Mouse (Mus musculus) heart, adult 18-20 months (tissue): ENCODE data around the gene Cdrt4. TPM values are rescaled to one million over a fixed set of nuclear protein-coding genes. Genes with fewer than 3 reads are reported as not detected.

Source experiments
- DNase-seq, 2 experiments: peaks; one replicate each; pipeline ENCODE4 v3.0.0; 2021 to 2022; ENCODE audit warnings: mixed read lengths in 1 of 2
- total RNA-seq, 2 experiments: library from RNA; stranded (reverse); gene quantifications; 2 replicates each; pipeline ENCODE4 v1.2.3; 2021

The Cdrt4 gene
- total RNA-seq, 2 experiments from 2014 or later, result not detected

DNA sequence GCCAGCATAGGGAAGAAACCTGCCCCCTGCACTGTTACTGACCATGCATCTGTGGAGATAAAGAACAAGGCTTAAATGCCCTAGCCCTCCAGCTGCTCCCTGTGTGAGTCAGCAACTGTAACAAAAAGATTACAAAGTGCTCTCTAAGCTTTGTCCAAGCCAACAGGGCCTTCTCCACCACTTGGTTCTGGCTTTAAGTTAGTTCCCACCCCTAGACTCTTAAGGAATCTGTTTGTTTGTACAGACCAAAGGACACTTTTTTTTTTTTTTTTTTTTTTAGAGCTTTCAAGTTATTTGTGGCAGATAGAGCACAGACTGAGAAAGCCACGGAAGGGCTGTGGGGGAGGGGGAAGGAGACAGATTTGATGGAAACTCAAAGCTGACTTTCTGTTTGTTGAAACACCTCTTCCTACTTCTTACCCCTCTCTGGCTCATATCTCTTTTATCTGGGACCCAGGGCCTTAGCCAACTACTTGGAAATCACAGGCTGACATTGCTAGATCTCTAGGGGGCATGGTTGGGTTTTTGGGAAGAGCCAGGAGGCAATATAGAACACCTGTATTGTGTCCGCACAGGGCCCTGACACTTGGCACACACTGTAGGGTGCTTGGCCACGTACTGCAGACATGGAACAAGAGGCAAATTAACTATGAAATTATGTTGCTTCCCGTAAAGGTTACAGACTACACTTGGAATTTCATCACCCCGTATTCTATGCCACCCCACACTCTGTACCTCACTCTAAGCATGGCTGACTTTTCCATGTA, 44.9 kb downstream of the Cdrt4 start:
- peak in 1 of 2 experiments; percentile 37 for DNase-seq

DNA sequence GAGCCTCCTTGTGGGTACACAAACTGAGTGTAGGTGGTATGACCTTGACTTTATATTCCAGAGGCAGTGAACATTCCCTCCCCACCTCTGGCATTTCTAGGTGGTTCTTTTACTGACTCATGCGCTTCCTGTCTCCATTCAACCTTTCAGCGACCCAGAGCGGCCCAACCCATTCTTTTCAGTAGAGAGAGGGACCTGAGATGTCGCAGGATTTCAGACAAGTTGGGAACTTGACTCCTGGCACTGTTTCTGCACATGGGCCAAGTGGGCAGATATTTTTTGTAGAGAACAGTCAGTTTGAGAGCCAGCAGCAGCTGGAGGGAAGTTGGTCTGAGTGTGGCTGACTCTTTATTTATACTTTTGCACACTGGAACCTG, 45.5 kb downstream of the Cdrt4 start:
- peak in 1 of 2 experiments; percentile 25 for DNase-seq

- peak in 1 of 2 experiments; percentile 23 for DNase-seq
These were observed 46.2 kb downstream of the Cdrt4 start for GRCm38 (mm10) chr11:62997039-62997717.

- DNase-seq, result peak; percentile 84 to 87
These were observed 46.8 kb downstream of the Cdrt4 start for GRCm38 (mm10) chr11:62997718-62998281.

DNA sequence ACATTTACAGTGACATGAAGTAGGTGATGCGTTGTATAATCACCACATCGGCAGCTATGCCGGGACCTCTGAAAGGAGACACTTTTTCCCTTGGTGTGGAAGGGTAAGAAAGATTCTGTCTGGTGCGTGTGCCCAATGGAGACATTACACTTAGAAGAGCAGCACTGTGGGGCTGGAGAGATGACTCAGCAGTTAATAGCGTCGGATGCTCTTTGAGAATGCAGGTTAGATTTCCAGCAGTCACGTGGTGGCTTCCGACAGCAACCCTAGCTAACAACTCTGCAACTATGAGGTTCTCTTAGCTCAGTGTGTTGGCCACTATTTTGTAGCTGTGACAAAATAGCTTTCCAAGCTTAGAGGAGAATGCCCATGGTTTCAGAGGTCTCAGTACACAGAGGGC, 49.1 kb downstream of the Cdrt4 start:
- no peak for DNase-seq

- no peak for DNase-seq
These were observed 53.6 kb downstream of the Cdrt4 start for GRCm38 (mm10) chr11:63004617-63005016.

DNA sequence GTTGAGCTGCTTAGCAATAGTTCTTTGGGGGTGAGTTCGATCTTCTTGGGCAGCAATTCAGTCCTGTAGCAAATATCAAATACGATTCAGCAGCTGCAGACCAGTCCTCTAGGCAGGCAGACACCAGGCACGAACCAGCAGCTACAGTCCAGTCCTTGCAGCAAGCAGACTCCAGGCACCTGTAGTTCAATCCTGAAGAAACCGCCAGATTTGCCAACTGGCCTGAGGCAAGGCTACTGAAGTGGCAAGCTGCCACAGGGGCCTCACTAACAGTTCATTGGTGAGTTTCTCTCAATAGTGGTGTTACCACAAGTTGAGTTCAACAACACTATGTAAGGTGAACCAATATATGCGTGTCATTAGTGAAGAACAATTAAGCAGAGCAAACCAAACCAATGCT, 56.4 kb downstream of the Cdrt4 start:
- DNase-seq, result no peak

DNA sequence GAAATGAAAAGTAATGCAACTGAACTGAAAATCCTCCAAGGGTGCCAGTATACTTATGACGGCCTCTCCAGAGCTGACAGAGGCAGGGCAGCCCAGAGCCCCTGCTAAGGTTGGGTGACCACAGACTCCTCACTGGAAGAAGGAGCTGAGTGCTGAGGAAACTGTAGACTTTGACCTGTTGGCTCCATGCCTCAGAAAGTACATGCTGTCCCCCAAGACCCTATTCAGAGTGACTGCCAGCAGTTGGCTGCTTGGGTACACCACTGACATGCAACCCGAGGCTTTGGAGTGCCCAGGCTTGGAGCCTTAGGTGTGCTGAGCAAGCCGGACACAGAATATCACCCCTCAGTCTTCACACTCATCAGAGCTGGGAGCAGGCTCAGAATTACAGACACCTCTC, 57.0 kb downstream of the Cdrt4 start:
- no peak for DNase-seq

GRCm38 (mm10) chr11:63009761-63010160, 58.8 kb downstream of the Cdrt4 start:
- no peak for DNase-seq

GRCm38 (mm10) chr11:63017327-63018082, 66.5 kb downstream of the Cdrt4 start:
- DNase-seq, result no peak

DNA sequence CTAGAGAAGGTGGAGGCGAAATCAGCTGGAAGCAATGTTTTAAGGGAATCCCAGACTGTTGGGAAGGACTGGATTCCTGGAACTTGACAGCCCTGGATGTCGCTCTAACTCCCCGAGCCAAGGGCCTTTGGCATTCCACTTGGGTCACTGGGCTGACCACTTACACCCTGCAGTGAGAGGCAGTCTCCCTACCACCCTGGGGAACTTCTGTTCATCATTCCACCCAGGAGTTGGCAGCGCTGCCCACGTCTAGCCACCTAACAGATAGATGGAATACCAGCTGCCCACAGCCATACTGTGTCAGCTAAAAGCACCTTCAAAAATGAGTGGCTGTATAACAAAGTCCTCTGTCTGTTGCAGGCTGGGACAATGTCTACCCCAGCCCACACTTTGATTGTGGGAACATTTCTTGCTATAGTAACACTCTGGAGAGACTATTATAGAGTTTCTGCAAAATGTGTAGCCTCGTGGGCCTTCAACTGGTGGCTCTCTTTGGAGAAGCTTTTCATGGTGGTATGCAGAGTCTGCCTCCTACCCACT, 67.2 kb downstream of the Cdrt4 start:
- no peak for DNase-seq

GRCm38 (mm10) chr11:63020633-63021032, 69.6 kb downstream of the Cdrt4 start:
- DNase-seq, result peak in 1 of 2 experiments; percentile 64

DNA sequence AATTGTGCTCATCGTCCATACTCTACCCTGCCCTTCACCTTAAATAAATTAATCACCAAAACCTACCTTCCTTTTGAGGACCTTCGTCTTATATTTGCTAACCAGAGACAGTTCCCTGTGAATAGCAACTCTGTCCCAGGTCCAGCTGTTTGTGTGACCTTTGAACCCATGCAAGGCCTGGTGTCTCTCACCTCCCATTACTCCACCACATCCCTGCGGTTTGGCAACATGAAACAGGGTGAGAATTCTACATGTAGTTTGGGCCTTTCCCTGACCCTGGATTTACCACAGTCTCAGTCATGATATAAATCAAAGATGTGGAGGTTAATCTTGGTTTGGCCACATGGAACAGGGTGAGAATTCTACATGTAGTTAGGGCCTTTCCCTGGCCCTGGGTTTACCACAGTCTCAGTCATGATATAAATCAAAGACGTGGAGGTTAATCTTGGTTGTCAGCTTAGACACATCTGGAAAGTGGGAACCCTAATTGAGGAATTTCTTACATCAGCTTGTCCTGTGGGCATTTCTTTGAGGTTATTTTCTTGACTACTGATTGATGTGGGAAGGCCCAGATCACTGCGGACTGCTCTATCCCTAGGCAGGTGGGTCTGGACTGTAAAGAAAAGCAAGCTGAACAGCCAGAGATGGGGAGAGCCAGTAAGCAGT, 70.3 kb downstream of the Cdrt4 start:
- no peak for DNase-seq

DNA sequence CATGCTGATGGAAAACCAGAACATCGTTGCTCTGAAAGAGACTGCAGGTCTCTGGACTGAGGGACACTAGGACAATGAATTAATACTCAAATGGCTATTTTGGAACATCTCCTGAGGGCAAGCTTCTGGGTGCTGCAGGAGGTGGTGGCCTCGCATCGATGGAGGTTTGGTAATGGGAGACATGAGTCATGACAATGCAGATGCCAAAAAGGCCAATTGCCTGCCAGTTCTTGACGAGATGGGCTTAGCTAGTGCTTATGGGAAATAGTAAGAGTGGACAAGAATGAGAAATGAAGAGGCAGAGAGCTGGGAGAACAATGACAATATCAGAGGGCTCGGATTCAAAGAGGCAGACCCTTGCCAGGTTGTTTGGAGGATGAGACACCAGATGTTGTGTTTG, 72.5 kb downstream of the Cdrt4 start:
- DNase-seq, result peak; percentile 63 to 68

- no peak for DNase-seq
These were observed 73.1 kb downstream of the Cdrt4 start for GRCm38 (mm10) chr11:63024136-63024535.

- peak; percentile 67 to 73 for DNase-seq
These were observed 74.5 kb downstream of the Cdrt4 start for GRCm38 (mm10) chr11:63025476-63025875.

DNA sequence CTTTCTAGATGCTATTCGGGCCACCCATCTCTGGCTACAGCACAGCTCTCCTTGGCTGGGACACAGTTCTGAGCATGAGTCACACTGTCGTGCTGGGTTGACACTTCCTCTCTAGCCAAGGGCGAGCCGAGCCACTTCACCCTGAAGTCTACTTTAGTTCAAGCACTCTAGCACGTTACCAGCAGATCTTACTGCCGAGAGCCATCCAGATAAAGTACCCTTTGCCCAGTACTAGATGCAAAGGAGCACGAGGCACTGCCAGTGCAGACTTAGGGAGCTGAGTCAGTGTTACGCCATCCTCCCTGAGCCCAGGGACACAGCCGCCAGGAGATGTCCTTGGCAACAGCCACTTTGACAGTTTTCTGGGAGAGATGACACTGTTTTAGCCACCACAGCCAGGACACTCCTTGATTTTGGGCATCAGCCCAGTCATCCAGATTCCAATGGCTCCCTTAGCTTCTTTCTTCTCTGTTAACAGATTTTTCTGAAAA, 75.7 kb downstream of the Cdrt4 start:
- peak; percentile 81 to 85 for DNase-seq

- no peak for DNase-seq
These were observed 77.1 kb downstream of the Cdrt4 start for GRCm38 (mm10) chr11:63028131-63028530.

- no peak for DNase-seq
These were observed 78.2 kb downstream of the Cdrt4 start for GRCm38 (mm10) chr11:63029148-63029714.

- peak; percentile 47 to 74 for DNase-seq
These were observed 78.7 kb downstream of the Cdrt4 start for GRCm38 (mm10) chr11:63029721-63030120.
